Mouse (Mus musculus) midbrain, embryonic 14.5 days (tissue): ENCODE measurements at regions not wholly inside any gene's neighbourhood (a gene's known extent, or its start where the extent isn't known, plus 50 kb on each side); places are given as distances from the start of the nearest gene placed in this dataset.

Source experiments
- ATAC-seq: fragments of 200-750 bp; cut with Nextera tagmentation; 2 replicates; pipeline ENCODE4 v1.8.0; 2017; ENCODE audit warnings: moderate number of reproducible peaks, moderate library complexity; ENCODE audit not compliant: low FRiP score, low TSS enrichment
- DNase-seq: peaks from one replicate; pipeline ENCODE4 v3.0.0-alpha.2; 2015
- H3K27ac ChIP-seq: fragments of 300-500 bp; sonication (generic); replicated peaks from 2 replicates; pipeline ENCODE4 v1.5.1; 2014; ENCODE audit warnings: mild to moderate bottlenecking, low read depth, low read length, moderate library complexity
- H3K27me3 ChIP-seq: fragments of 300-500 bp; sonication (generic); 2 replicates; pipeline ENCODE4 v1.6.1; 2014; ENCODE audit warnings: low read length, control low read depth, mixed read lengths; ENCODE audit not compliant: control insufficient read depth, insufficient read depth
- H3K36me3 ChIP-seq: fragments of 300-500 bp; sonication (generic); 2 replicates; pipeline ENCODE4 v1.6.1; 2014; ENCODE audit warnings: low read length, control low read depth; ENCODE audit not compliant: control insufficient read depth, insufficient read depth
- H3K4me1 ChIP-seq: fragments of 300-500 bp; sonication (generic); 2 replicates; pipeline ENCODE4 v1.6.1; 2014; ENCODE audit warnings: mild to moderate bottlenecking, antibody characterized with exemption, low read length, control low read depth; ENCODE audit not compliant: control insufficient read depth, insufficient read depth
- H3K4me2 ChIP-seq: fragments of 300-500 bp; sonication (generic); 2 replicates; pipeline ENCODE4 v1.6.1; 2014; ENCODE audit warnings: mild to moderate bottlenecking, low read length, moderate library complexity
- H3K4me3 ChIP-seq: fragments of 300-500 bp; sonication (generic); replicated peaks from 2 replicates; pipeline ENCODE4 v1.5.1; 2014; ENCODE audit warnings: low read depth, low read length
- H3K9ac ChIP-seq: fragments of 300-500 bp; sonication (generic); replicated peaks from 2 replicates; pipeline ENCODE4 v1.6.1; 2014; ENCODE audit warnings: mild to moderate bottlenecking, low read length, moderate library complexity
- H3K9me3 ChIP-seq: fragments of 300-500 bp; sonication (generic); 2 replicates; pipeline ENCODE4 v1.6.1; 2016; ENCODE audit warnings: low read length, control low read depth, mixed read lengths; ENCODE audit not compliant: control insufficient read depth
- WGBS: fragments of 180-500 bp; shearing (Covaris S2); extraction: QIAGEN DNeasy Blood & Tissue Kit; methylation state at CpG from one replicate; pipeline ENCODE4 v1.1.7; 2014; 5-methylcytosine and 5-hydroxymethylcytosine counted together

DNA sequence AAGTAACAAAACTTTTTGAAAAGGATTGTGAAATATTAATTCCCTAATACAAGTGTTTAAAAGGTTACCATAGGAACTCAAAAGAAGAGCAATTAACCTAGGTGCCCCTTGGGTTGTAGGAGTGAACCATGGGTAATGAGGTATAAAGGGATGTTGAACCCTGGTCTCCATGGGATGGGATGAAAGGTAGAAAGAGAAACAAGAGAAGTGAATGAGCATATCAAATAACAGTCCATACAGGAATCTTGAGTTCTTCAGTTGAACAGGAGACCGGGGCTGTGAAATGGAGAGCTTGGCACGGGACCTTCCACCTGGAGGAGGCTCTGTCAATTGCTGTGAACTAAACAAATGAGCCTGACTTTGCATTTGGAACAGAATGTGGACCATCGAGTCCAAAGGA is 449.6 kb upstream of the Meis1 start:
- H3K4me1 ChIP-seq: no peaks in the 10 kb centered on the region
- DNase-seq: no peak
- H3K9me3 ChIP-seq: no peaks in the 10 kb centered on the region
- H3K27ac ChIP-seq: no peak overlapping the region
- no peaks in the 10 kb centered on the region for H3K36me3 ChIP-seq
- no peak for ATAC-seq
- no peak overlapping the region for H3K4me3 ChIP-seq
- H3K9ac ChIP-seq: no peak overlapping the region
- H3K27me3 ChIP-seq: no peaks in the 10 kb centered on the region
- H3K4me2 ChIP-seq: no peak overlapping the region
- WGBS: 92% methylated on average over 3 of the region's 3 CpGs

DNA sequence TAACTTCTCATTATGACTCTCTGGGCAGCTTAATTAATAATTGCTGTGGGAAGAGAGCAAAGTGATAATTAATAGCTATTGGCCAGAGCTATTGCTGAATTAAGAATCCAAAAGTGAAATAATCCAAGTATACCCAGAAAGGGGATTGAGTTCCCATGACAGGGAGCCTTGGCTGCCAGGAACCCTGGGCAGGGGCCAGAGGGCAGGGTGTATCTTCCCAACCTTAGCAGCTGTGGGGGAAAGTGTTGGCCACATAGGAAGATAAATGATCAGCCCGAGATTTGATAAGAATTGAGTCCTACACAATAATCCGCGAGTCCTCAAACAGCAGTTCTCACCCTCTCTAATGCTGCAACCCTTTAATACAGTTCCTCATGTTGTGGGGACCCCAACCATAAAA is 450.0 kb upstream of the Meis1 start:
- no peaks in the 10 kb centered on the region for H3K4me1 ChIP-seq
- H3K4me3 ChIP-seq: no peak overlapping the region
- H3K4me2 ChIP-seq: no peak overlapping the region
- ATAC-seq (no peak), DNase-seq (no peak)
- H3K36me3 ChIP-seq: no peaks in the 10 kb centered on the region
- WGBS: 95% methylated on average over 3 of the region's 3 CpGs
- H3K27ac ChIP-seq: no peak overlapping the region
- no peaks in the 10 kb centered on the region for H3K9me3 ChIP-seq
- H3K9ac ChIP-seq: no peak overlapping the region
- no peaks in the 10 kb centered on the region for H3K27me3 ChIP-seq

DNA sequence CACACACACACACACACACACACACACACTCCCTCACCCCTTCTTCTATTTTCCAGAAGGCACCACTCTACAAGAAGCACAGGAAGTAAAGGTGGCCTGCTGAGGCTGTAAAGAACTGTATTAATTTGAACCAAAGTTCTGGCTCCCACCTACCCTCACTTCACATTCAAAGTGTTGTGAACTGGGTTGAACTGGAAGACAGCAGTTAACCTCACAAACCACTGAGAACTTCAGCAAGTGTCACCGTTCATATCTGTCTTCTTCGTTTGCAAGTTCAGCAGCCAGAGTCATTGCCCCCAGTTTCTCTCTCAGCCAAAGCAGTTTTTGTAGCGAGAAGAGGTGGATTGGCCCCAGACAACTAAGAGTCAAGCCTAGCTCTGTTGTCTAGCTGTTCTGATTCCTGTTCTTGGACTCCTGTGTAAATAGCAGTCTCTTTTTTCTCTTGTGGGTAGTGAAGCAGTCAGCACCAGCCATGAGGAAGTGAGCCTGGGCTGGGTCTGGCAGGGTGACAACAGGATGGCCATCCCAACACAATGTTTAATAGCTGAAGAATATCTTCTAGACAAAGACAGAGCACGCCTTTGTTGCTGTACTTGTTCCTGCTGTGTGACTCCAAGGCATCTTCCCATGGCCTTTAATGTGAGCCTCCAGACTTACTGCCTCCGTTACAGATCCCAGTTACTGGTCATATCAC is 452.0 kb upstream of the Meis1 start:
- no peak overlapping the region for H3K4me3 ChIP-seq
- no peaks in the 10 kb centered on the region for H3K9me3 ChIP-seq
- H3K36me3 ChIP-seq: no peaks in the 10 kb centered on the region
- no peak overlapping the region for H3K4me2 ChIP-seq
- no peak for ATAC-seq
- no peak for DNase-seq
- 0 out of 2 replicates have a peak, but pooled peaks cover 3% of the 10 kb centered on the region for H3K4me1 ChIP-seq
- H3K27ac ChIP-seq: no peak overlapping the region
- no peak overlapping the region for H3K9ac ChIP-seq
- 92% methylated on average over 5 of the region's 5 CpGs for WGBS
- H3K27me3 ChIP-seq: no peaks in the 10 kb centered on the region

DNA sequence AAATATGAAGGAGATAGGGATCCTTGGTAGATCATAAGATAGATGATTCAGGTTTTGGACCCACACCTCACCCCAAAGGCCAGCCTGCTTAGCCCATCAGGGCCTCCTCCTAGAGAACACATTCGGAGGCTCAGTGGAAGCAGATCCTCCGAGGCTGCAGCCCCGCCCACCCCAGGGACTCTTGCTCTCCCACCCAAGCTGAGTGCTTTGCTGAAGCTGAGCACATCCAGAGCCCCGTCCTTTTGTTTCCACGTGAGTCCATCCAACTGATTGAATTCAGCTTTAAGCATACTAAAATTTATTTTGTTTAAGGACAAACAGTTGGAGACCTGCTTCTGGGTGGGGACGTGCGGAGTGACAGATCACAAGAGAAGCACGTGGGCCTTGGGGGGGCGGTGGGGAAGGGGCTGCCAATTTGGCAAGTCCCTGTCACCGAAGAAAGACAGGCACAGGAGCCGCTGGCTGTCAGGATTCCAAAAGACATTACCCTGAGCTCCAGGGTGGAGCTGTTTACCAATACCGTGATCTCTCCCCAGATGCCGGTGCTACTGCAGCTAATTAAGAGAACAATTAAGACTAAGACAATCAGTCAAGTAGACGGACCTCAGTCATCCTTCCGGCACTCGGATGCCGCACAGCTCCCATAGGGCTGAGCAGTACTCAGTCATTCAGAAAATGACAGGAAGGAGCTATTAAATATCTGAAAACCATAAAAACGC is 448.9 kb upstream of the Spred2 start:
- WGBS: 34% methylated on average over 18 of the region's 18 CpGs
- no peaks in the 10 kb centered on the region for H3K36me3 ChIP-seq
- H3K9me3 ChIP-seq: no peaks in the 10 kb centered on the region
- DNase-seq (peak; percentile 39), ATAC-seq (peak; percentile 42; the same call in 1 of the 2 replicates)
- H3K27me3 ChIP-seq: no peaks in the 10 kb centered on the region
- no peak overlapping the region for H3K9ac ChIP-seq
- no peak overlapping the region for H3K27ac ChIP-seq
- H3K4me3 ChIP-seq: 0 out of 2 replicates have a peak overlapping the region, but pooled peaks have one; percentile 13
- H3K4me1 ChIP-seq: 0 out of 2 replicates have a peak, but pooled peaks cover 3% of the 10 kb centered on the region
- peak overlapping the region; percentile 46 for H3K4me2 ChIP-seq

DNA sequence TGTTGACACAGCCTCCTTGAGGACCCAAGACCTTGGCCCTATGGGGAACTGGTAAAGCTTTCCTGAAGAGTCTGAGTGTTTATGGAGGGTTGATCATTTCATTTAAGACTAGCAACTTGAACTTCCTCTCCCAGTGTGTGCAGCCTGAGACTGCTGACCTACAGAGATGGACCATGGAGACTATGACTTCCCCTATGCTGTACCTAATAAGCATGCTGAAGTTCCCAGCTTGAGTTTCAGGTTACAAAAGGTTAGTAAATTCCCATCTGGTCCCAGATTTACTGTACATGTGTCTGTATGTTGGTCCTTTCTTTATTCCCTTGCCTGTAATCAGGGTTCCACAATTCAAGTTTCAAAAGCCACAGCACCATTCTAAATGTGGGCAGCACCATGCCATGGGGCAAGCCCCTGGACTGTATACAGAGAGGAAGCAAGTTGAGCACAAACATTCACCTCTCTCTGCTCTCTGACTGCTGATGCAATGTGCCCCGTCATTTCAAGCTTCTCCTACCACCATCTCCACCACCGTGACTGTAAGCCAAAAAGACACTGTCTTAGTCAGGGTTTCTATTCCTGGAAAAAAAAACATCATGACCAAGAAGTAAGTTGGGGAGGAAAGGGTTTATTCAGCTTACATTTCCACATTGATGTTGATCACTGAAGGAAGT is 431.0 kb upstream of the Spred2 start:
- Histone ChIP-seq H3K36me3 (no peaks in the 10 kb centered on the region), H3K27me3 (no peaks in the 10 kb centered on the region), H3K4me2 (no peak overlapping the region), H3K4me3 (no peak overlapping the region), H3K4me1 (no peaks in the 10 kb centered on the region), H3K9me3 (no peaks in the 10 kb centered on the region), H3K9ac (no peak overlapping the region), H3K27ac (no peak overlapping the region)
- WGBS: 93% methylated on average over 2 of the region's 2 CpGs
- no peak for DNase-seq
- no peak for ATAC-seq

DNA sequence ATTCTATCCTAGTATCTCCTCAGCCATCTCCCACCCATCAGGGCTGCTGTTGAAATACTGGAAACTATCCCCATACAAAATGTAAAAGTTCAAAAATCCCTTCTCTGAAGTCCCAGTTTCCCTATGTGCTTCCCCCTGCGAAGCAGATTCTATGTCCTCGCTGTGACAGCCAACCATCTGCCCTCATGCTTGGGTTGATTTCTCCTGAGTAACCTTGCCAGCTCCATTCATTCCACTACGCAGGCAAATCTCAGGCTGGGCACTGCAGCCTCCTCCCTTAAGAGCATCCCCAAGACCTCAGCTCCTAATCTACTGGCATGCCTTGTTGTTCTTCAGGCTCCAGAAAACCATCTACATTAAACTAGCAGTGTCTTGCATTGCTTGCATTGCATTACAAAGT is 402.5 kb upstream of the Spred2 start:
- ATAC-seq (no peak), DNase-seq (no peak)
- Histone ChIP-seq H3K27ac (no peak overlapping the region), H3K27me3 (no peaks in the 10 kb centered on the region), H3K4me2 (no peak overlapping the region), H3K9me3 (no peaks in the 10 kb centered on the region), H3K9ac (no peak overlapping the region), H3K4me1 (no peaks in the 10 kb centered on the region), H3K4me3 (no peak overlapping the region), H3K36me3 (no peaks in the 10 kb centered on the region)
- WGBS: 96% methylated on average over 3 of the region's 3 CpGs

DNA sequence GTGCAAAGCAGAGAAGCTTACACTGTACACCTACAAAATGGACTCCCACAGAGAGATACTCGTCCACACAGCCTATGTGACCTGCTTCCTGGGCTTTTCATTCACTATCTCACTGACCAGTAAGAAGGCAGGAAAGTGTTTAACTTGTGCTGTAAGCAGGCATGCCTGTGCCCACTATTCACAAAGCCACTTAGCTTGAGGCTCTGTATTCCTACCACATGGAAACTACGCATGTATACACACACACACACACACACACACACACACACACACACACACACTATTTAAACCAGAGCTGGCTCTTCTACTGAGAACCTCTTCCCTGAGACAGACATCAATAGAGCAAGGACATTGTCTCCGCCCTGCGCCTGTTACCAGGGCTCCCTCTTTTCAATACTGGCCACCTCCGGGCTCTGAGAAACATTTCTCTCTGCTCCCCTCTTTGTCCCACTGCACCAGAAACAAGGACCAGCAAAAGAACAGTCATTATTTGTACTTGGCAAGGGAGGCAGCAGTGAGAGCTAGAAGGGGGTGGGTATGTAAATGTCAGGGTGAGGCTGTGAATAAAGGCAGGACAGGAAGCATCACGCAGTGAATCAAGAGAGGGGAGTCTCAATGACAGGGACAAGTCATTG is 400.2 kb upstream of the Spred2 start:
- Histone ChIP-seq H3K4me3 (no peak overlapping the region), H3K27me3 (no peaks in the 10 kb centered on the region), H3K4me1 (0 out of 2 replicates have a peak, but pooled peaks cover 2% of the 10 kb centered on the region), H3K9me3 (no peaks in the 10 kb centered on the region), H3K27ac (peak overlapping the region; percentile 66; the same call in 1 of the 2 replicates), H3K4me2 (no peak overlapping the region), H3K36me3 (no peaks in the 10 kb centered on the region), H3K9ac (no peak overlapping the region)
- ATAC-seq: peak; percentile 79
- WGBS: 6% methylated on average over 6 of the region's 6 CpGs
- DNase-seq: peak; percentile 69

DNA sequence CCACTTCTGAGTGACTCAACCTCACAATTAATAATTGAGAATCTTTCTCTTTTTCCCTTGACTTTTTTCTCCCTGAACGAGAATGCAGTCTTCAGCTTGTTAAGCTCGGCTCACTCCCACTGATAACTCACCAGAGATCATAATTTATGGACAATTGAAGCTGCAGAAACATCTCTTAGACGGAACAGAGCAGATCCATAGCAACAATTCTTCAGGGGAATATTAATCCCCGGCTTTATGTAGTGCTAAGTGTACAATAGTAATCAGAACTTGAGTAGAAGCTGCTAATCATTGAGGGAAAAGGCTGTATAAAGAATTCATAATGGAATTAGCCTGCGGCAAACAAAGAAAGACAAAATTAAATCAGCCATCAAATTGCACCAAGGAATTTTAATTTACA is 395.0 kb upstream of the Spred2 start:
- Histone ChIP-seq H3K4me1 (peaks cover 14% of the 10 kb centered on the region), H3K4me2 (no peak overlapping the region), H3K36me3 (no peaks in the 10 kb centered on the region), H3K9ac (no peak overlapping the region), H3K9me3 (no peaks in the 10 kb centered on the region), H3K4me3 (no peak overlapping the region), H3K27me3 (no peaks in the 10 kb centered on the region), H3K27ac (no peak overlapping the region; the same call in 1 of the 2 replicates)
- DNase-seq (peak; percentile 59), ATAC-seq (peak; percentile 46; the same call in 1 of the 2 replicates)
- 9% methylated on average over 5 of the region's 5 CpGs for WGBS
